Mouse (Mus musculus) bone marrow, adult 2 months (tissue): ENCODE data around the gene Gal3st2c.

Source experiments
- CTCF ChIP-seq: fragments of 200-500 bp; IDR thresholded peaks from 2 replicates; pipeline ENCODE4 v1.5.1; 2011; ENCODE audit warnings: low read length, control low read depth; ENCODE audit not compliant: control insufficient read depth, insufficient read depth
- POLR2A ChIP-seq: fragments of 200-500 bp; IDR thresholded peaks from 2 replicates; pipeline ENCODE4 v1.6.1; 2011; ENCODE audit warnings: low read depth, mild to moderate bottlenecking, control low read depth, low read length, borderline replicate concordance; ENCODE audit not compliant: control insufficient read depth

DNA sequence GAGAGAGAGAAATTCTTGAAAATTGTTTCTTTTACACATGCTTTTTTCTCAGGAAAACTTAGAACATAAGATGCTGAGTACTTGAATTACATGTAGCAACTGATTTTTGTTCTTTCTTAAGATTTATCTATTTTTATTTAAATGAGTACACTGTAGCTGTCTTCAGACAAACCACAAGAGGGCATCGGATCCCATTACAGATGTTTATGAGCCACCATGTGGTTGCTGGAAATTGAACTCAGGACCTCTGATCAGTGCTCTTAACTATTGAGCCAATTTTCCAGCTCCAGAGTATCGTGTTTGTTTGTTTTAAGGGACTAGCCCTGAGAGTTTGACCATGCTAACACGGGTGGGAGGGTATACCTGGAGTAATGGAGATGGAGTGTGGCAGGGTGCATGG, 21.3 kb downstream of the Gal3st2c start:
- TF ChIP-seq CTCF: no peak
- TF ChIP-seq POLR2A: no peak
